Mouse (Mus musculus): ENCODE data around the gene Snx20.

- TF ChIP-seq CTCF (IDR thresholded peaks at IDR 0.05; ENCODE audit: low read depth, low read length) (no peak), POLR2A (IDR thresholded peaks at IDR 0.05; ENCODE audit: insufficient read depth, low read length) (no peak), EP300 (IDR thresholded peaks at IDR 0.05; ENCODE audit: insufficient read depth, low read depth, low read length) (no peak)
Measured at GRCm38 (mm10) chr8:88604065-88605038, 31.6 kb downstream of the Snx20 start.
